In genomic region chr16:30145465-30146207, GRCm38 (mm10) we compare ENCODE assay signal across 8 mouse cellular contexts.
A peak's percentile ranks its signal among the peaks of the same experiment; 100 is the strongest.
DNase-seq lines count a peak whose midpoint lies in the region; ATAC-seq and TF ChIP-seq lines count a peak whose summit lies in the region.

No protein-coding gene starts in this region.

- H3K9ac ChIP-seq in kidney, embryonic 15.5 days = peak overlapping the region; percentile 31; the same call in 1 of the 2 replicates
- 0 out of 2 replicates have a peak overlapping the region, but pooled peaks have one; percentile 17 for H3K9ac ChIP-seq in intestine, embryonic 15.5 days

- WGBS in kidney, embryonic 15.5 days = 14% methylated on average over 16 of the region's 16 CpGs
- 22% methylated on average over 16 of the region's 16 CpGs for WGBS in intestine, embryonic 15.5 days
- WGBS in small intestine, adult 2 months = 20% methylated on average over 16 of the region's 16 CpGs

- no peak for TF ChIP-seq POLR2A in small intestine, adult 2 months (IDR thresholded peaks at IDR 0.05; ENCODE audit: low read depth, low read length)

- TF ChIP-seq CTCF in small intestine, adult 2 months (IDR thresholded peaks at IDR 0.05; ENCODE audit: extremely low read depth, insufficient read length, insufficient replicate concordance, low read depth, low read length) = peak; percentile 17; the same call in 1 of the 2 replicates

- H3K27me3 ChIP-seq in kidney, embryonic 15.5 days = no peaks in the 10 kb centered on the region
- H3K27me3 ChIP-seq in intestine, embryonic 15.5 days (replicated peaks) = no peaks in the 10 kb centered on the region
- no peaks in the 10 kb centered on the region for H3K27me3 ChIP-seq in small intestine, adult 2 months (ENCODE audit: control insufficient read depth, insufficient read depth, low read length)

- H3K9me3 ChIP-seq in kidney, embryonic 15.5 days (replicated peaks) = no peaks in the 10 kb centered on the region
- no peaks in the 10 kb centered on the region for H3K9me3 ChIP-seq in intestine, embryonic 15.5 days

- DNase-seq in kidney, postnatal 14 days = no peak
- peak; percentile 42 for DNase-seq in brain, embryonic 18.5 days (ENCODE audit: low read depth, low spot score)
- peak; percentile 72 for DNase-seq in mesoderm, embryonic 11.5 days (ENCODE audit: low read depth, low spot score)
- no peak for DNase-seq in urinary bladder, postnatal 4 days (ENCODE audit: low spot score in 2 of 2)

- peak overlapping the region; percentile 55 for H3K4me2 ChIP-seq in kidney, embryonic 15.5 days
- H3K4me2 ChIP-seq in intestine, embryonic 15.5 days (replicated peaks) = peak overlapping the region; percentile 54

- no peak overlapping the region for H3K27ac ChIP-seq in kidney, embryonic 15.5 days
- H3K27ac ChIP-seq in intestine, embryonic 15.5 days = no peak overlapping the region
- peak overlapping the region; percentile 4; the same call in 1 of the 2 replicates for H3K27ac ChIP-seq in small intestine, adult 2 months (ENCODE audit: insufficient read depth, low read depth, low read length)

- H3K4me3 ChIP-seq in kidney, embryonic 15.5 days (replicated peaks) = peak overlapping the region; percentile 24
- H3K4me3 ChIP-seq in intestine, embryonic 15.5 days (replicated peaks) = 0 out of 2 replicates have a peak overlapping the region, but pooled peaks have one; percentile 10
- peak overlapping the region; percentile 15 for H3K4me3 ChIP-seq in small intestine, adult 2 months (ENCODE audit: low read depth, low read length)

- ATAC-seq in kidney, embryonic 15.5 days (replicated peaks; ENCODE audit: low FRiP score) = peak; percentile 73
- peak; percentile 50 for ATAC-seq in granulocyte monocyte progenitor cell, adult 5-6 weeks (replicated peaks; ENCODE audit: poor library complexity, severe bottlenecking)
- ATAC-seq in intestine, embryonic 15.5 days = peak; percentile 63

- H3K36me3 ChIP-seq in kidney, embryonic 15.5 days = no peaks in the 10 kb centered on the region
- H3K36me3 ChIP-seq in intestine, embryonic 15.5 days = no peaks in the 10 kb centered on the region
- no peaks in the 10 kb centered on the region for H3K36me3 ChIP-seq in small intestine, adult 2 months (ENCODE audit: control insufficient read depth, insufficient read depth, low read length)

- H3K4me1 ChIP-seq in kidney, embryonic 15.5 days = peaks cover 19% of the 10 kb centered on the region
- peaks cover 14% of the 10 kb centered on the region for H3K4me1 ChIP-seq in intestine, embryonic 15.5 days (replicated peaks)
- H3K4me1 ChIP-seq in small intestine, adult 2 months (ENCODE audit: control insufficient read depth, insufficient read depth, insufficient read length, low read length) = peaks cover 8% of the 10 kb centered on the region

Comparison
In these comparisons a context has a peak if more than half of its experiments do, and no peak if none do; other contexts are left out.
1. DNase-seq: peak in brain, embryonic 18.5 days (single experiment) and mesoderm, embryonic 11.5 days (single experiment); none in kidney, postnatal 14 days (single experiment) and urinary bladder, postnatal 4 days (0 of 2).
2. Peak in every context shown above with its lines, with median percentiles within 50 percentile points of each other: ATAC-seq and H3K4me3 ChIP-seq.